Mouse (Mus musculus) heart, postnatal 0 days (tissue): ENCODE measurements at regions not wholly inside any gene's neighbourhood (a gene's known extent, or its start where the extent isn't known, plus 50 kb on each side); places are given as distances from the start of the nearest gene placed in this dataset.

Experiments used
- ATAC-seq: fragments of 200-750 bp; cut with Nextera tagmentation; 2 replicates; pipeline ENCODE4 v1.8.0; 2017; ENCODE audit warnings: low read depth, moderate number of reproducible peaks, moderate library complexity; ENCODE audit not compliant: insufficient read depth
- DNase-seq: peaks from one replicate; pipeline ENCODE4 v3.0.0-alpha.2; 2016; ENCODE audit warnings: low spot score
- H3K27ac ChIP-seq: fragments of 300-500 bp; sonication (generic); 2 replicates; pipeline ENCODE4 v1.5.1; 2014; ENCODE audit warnings: low read depth, mild to moderate bottlenecking
- H3K27me3 ChIP-seq: fragments of 300-500 bp; sonication (generic); 2 replicates; pipeline ENCODE4 v1.6.1; 2014; ENCODE audit warnings: low read length, mixed read lengths; ENCODE audit not compliant: control insufficient read depth, insufficient read depth
- H3K36me3 ChIP-seq: fragments of 300-500 bp; sonication (generic); replicated peaks from 2 replicates; pipeline ENCODE4 v1.6.1; 2014; ENCODE audit warnings: low read length, mixed read lengths; ENCODE audit not compliant: control insufficient read depth, insufficient read depth
- H3K4me1 ChIP-seq: fragments of 300-500 bp; sonication (generic); 2 replicates; pipeline ENCODE4 v1.6.1; 2014; ENCODE audit warnings: antibody characterized with exemption; ENCODE audit not compliant: control insufficient read depth, insufficient read depth
- H3K4me2 ChIP-seq: fragments of 300-500 bp; sonication (generic); 2 replicates; pipeline ENCODE4 v1.6.1; 2014; ENCODE audit warnings: low read depth, mild to moderate bottlenecking, low read length, moderate library complexity
- H3K4me3 ChIP-seq: fragments of 300-500 bp; sonication (generic); 2 replicates; pipeline ENCODE4 v1.5.1; 2014; ENCODE audit warnings: low read depth, low read length
- H3K9ac ChIP-seq: fragments of 300-500 bp; sonication (generic); replicated peaks from 2 replicates; pipeline ENCODE4 v1.6.1; 2014; ENCODE audit warnings: low read depth, low read length, mixed read lengths
- H3K9me3 ChIP-seq: fragments of 300-500 bp; sonication (generic); replicated peaks from 2 replicates; pipeline ENCODE4 v1.6.1; 2016; ENCODE audit warnings: low read length; ENCODE audit not compliant: control insufficient read depth
- CTCF ChIP-seq: IDR thresholded peaks from 2 replicates; pipeline ENCODE4 v1.5.1; 2016; ENCODE audit warnings: antibody characterized with exemption, control low read depth, low read depth
- EP300 ChIP-seq: IDR thresholded peaks from 2 replicates; pipeline ENCODE4 v1.6.1; 2016; ENCODE audit warnings: antibody characterized with exemption, low read depth
- WGBS: fragments of 180-500 bp; shearing (Covaris S2); extraction: QIAGEN DNeasy Blood & Tissue Kit; methylation state at CpG from one replicate; pipeline ENCODE4 v1.1.7; 2014; 5-methylcytosine and 5-hydroxymethylcytosine counted together

DNA sequence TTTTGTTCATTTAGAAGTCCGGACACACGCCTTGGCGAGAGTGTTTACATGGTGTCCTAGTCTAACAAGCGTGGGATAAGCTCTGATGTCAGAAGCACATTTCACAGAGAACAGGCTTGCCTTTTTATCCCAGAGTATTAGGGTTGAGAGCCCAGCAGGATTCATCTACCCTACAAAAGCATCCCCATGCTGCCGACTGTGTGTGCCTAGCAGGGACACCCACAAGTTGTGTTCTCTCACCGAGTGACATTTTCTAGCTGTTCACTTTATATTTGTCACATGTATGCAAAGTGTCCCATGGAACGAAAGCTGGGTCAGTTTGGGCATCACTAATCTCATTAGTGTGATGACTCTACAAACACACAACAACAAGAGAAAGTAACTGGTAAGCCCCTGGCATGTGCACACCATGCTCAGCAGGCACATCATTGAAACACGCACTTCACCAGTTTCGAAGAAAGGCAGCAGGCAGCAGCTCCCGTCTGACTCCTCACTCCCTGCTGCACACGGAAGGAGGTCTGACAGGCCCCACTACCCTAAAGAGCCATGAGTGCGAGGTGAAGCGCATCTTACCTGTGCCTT lies 539.8 kb upstream of the Adgrl2 start:
- TF ChIP-seq EP300 (no peak), CTCF (no peak)
- H3K9ac ChIP-seq: no peak overlapping the region
- H3K9me3 ChIP-seq: no peaks in the 10 kb centered on the region
- ATAC-seq (no peak), DNase-seq (no peak)
- WGBS: 86% methylated on average over 13 of the region's 13 CpGs
- H3K4me2 ChIP-seq: no peak overlapping the region
- H3K36me3 ChIP-seq: no peaks in the 10 kb centered on the region
- no peaks in the 10 kb centered on the region for H3K27me3 ChIP-seq
- H3K4me1 ChIP-seq: no peaks in the 10 kb centered on the region
- H3K4me3 ChIP-seq: no peak overlapping the region
- no peak overlapping the region for H3K27ac ChIP-seq

DNA sequence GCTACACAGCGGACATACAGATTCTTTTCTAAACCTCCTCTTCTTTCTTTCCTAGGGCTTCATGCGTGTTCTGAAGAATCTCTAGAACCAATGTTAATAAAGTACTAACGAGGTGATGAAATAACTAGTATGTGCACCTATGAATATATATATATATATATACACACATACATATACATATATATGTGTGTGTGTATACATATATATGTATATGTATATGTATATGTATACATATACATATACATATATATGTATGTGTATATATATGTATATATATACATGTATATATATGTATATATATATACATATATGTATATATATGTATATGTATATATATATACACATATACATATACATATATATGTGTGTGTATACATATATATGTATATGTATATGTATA lies 536.2 kb upstream of the Adgrl2 start:
- no peaks in the 10 kb centered on the region for H3K4me1 ChIP-seq
- H3K4me2 ChIP-seq: no peak overlapping the region
- H3K9me3 ChIP-seq: no peaks in the 10 kb centered on the region
- no peak for TF ChIP-seq EP300
- no peak for TF ChIP-seq CTCF
- no peak for DNase-seq
- no peak for ATAC-seq
- WGBS: 95% methylated on average over 3 of the region's 3 CpGs
- H3K4me3 ChIP-seq: no peak overlapping the region
- H3K9ac ChIP-seq: no peak overlapping the region
- no peaks in the 10 kb centered on the region for H3K36me3 ChIP-seq
- H3K27me3 ChIP-seq: no peaks in the 10 kb centered on the region
- no peak overlapping the region for H3K27ac ChIP-seq

DNA sequence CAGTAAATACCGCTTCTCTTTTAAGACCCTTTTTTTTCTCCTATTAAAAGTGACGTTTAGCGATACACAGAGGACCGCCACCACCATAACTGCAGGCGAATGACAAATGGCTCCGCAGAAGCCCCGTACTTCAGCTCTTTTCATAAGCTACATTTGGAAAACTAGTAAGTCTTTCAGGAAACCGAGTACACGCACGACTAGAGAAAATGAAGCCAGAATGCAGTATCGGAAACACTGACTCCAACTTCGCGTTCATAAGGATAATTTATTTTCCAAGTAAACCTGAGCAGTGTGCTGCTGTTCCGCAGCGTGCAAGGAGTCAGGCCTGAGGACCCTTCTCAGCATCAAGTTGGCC lies 529.2 kb upstream of the Adgrl2 start:
- TF ChIP-seq CTCF: no peak
- TF ChIP-seq EP300: no peak
- Histone ChIP-seq H3K9me3 (no peaks in the 10 kb centered on the region), H3K4me1 (no peaks in the 10 kb centered on the region), H3K36me3 (no peaks in the 10 kb centered on the region), H3K4me3 (peak overlapping the region; percentile 42), H3K27me3 (0 out of 2 replicates have a peak, but pooled peaks cover 11% of the 10 kb centered on the region), H3K9ac (0 out of 2 replicates have a peak overlapping the region, but pooled peaks have one; percentile 1), H3K4me2 (peak overlapping the region; percentile 75), H3K27ac (no peak overlapping the region)
- 38% methylated on average over 15 of the region's 15 CpGs for WGBS
- DNase-seq (no peak), ATAC-seq (no peak)

DNA sequence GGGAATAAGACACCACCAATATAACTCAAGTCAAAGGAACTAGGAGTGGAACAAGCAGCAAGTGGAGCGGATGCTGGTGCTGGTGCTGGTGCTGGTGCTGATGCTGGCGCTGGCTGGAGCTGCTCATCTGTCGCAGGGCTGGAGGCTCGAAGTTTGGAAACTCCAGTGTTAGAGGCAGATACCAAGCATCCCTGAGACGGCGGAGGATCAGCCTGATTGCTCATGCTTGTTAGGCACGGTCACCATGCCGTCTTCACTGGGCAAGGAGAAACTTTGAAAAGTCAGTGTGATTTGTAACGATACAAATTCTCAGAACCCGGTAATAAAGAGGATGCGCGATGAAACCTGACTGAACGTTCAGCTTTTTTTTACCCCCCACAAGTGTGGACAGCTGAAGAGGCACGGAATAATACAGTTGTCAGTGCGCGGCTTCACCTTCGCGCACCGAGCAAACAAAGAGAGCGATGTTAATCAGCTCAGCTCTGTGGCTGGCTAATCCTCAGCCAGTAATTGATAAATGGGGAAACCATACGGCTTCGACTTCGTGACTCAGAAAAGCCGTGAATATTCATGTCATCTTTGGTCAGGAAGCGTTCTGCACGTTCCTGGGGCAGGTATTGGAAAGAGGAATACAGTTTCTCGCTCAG lies 528.7 kb upstream of the Adgrl2 start:
- no peaks in the 10 kb centered on the region for H3K9me3 ChIP-seq
- H3K9ac ChIP-seq: 0 out of 2 replicates have a peak overlapping the region, but pooled peaks have one; percentile 1
- WGBS: 6% methylated on average over 27 of the region's 27 CpGs
- no peaks in the 10 kb centered on the region for H3K36me3 ChIP-seq
- ATAC-seq: no peak
- DNase-seq: no peak
- 0 out of 2 replicates have a peak, but pooled peaks cover 11% of the 10 kb centered on the region for H3K27me3 ChIP-seq
- H3K4me2 ChIP-seq: peak overlapping the region; percentile 75
- H3K4me3 ChIP-seq: peak overlapping the region; percentile 42
- H3K4me1 ChIP-seq: no peaks in the 10 kb centered on the region
- no peak for TF ChIP-seq CTCF
- no peak for TF ChIP-seq EP300
- no peak overlapping the region for H3K27ac ChIP-seq

DNA sequence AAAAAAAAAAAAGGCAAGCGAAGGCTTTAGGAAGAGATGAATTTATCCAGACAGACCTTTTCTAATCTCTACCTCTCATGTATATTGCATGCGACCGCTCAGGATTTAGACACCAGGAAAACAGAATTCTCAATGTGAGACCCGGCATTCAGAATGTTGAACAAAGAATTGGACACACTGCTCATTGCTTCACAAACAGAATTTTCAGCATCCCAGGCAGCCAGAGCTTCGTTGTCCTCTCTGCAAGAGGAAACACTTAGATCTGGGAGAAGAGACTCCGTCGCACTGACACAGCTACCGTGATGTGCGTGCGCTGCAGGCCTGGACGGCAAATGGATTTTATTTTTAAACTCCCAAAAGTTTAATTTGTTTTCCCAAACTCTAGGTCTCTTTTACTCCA lies 527.2 kb upstream of the Adgrl2 start:
- no peak for ATAC-seq
- Histone ChIP-seq H3K4me3 (no peak overlapping the region), H3K9me3 (no peaks in the 10 kb centered on the region), H3K9ac (no peak overlapping the region), H3K27ac (no peak overlapping the region), H3K4me1 (no peaks in the 10 kb centered on the region), H3K27me3 (0 out of 2 replicates have a peak, but pooled peaks cover 11% of the 10 kb centered on the region), H3K36me3 (no peaks in the 10 kb centered on the region), H3K4me2 (no peak overlapping the region)
- TF ChIP-seq EP300: no peak
- TF ChIP-seq CTCF: no peak
- DNase-seq: no peak
- WGBS: 90% methylated on average over 11 of the region's 11 CpGs
